Mouse (Mus musculus) adrenal gland (tissue): ENCODE data around the gene Mapk11.

Source experiments
- intact Hi-C: fragments of 180-260 bp; cut with DNase I; formaldehyde crosslinking; loops from one replicate; pipeline ENCODE4 v1.15.1; 2025

Mapk11 gene

DNA sequence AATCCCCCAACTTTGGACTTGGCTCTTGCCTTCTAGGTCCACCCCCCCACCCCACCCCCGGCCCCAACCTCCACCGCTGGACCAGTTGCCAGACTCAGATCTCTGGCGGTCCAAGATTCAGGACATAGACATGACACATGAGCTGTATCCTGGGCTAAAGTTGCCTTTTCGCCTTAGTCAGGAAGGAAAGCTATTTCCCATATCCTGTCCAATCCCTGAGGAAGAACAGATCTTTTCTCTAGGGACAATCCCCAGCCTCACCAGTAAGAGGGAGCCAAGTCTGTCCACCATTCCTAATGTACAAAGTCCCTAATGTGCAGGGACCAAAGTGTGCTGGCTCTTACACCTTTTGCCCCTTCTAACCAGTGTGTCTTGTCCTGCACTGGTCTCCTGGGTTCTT is 7.5 kb downstream of the Mapk11 start:
- intact Hi-C loops = no loop called here

DNA sequence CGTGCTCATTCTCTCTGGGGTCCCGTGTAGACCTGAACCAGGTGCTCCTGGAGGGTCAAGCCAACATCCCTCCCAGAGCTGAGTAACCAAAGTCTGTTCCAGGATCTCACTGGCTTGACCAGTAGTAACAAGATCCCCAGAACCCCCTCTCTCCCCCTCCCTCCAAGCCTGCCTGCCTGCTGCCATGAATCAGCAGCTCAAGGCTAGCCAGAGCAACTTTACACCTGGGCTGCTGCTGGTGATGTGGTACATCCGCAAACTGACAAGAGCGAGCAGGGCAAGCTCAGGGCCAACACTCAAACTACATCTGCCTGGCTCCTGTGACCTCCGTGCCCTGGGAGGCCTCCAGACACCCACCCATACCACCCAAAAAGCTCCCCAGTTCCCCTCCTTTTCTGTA is 8.0 kb downstream of the Mapk11 start:
- intact Hi-C loops = no loop called here

DNA sequence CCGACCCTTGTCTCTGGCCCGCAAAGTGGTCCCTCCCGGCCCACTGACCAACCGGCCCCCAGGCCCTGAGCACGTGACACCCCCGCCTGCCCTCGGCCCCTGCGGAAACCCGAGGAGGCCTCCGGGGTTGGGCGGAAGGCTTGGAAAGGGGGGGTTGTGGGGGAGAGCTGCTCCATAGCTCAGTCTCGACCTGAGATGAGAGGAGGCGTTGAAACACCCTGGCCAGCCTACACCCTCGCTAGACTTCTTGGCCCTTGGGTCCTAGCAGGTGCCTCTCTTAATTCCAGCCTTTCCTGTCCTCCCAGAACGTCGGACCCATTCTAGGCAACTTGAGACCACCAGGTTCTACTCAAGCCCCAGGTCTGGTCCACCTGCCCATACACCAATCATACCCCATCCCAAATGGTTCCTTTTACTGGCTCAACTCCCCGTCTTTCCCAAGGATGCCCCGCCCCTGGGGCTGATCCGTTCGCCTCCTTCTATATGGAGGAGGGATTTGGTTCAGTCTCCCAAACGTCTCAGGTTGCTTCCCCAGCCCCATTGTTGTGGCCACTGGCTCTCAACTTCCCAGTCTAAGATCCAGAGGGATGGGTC is 8.7 kb downstream of the Mapk11 start, which contains the start of gene Mapk12:
TSS of gene Mapk12 (minus strand) at position 45 of the 594 bp plus-strand sequence.
- intact Hi-C loops = no loop called here

DNA sequence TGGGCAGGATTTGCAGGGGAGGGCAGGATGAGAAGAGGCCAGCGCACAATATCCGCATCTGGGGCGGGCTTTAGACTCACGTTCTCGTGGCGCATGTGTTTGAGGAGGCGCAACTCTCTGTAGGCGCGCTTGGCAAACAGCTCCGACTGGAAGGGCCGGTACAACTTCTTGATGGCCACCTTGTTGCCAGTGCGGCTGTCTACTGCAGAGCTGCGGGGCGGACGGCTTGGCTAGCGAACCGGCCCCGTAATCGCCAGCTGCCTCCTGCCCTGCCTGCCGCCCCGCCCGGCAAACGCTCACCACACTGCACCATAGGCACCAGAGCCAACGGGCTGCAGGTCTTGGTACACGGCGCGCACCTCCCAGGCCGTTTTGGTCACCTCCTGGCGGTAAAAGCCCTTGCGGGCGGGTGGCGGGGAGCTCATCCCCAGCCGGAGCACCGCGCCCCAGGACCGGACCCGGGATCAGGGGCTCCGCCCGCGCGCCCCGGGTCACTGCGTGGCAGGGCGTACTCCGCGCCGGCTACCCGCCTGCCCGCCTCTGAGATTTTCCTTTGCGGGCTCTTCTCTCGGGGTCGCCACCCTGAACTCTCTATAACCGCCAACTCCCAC is 9.3 kb downstream of the Mapk11 start:
- intact Hi-C loops = no loop called here

DNA sequence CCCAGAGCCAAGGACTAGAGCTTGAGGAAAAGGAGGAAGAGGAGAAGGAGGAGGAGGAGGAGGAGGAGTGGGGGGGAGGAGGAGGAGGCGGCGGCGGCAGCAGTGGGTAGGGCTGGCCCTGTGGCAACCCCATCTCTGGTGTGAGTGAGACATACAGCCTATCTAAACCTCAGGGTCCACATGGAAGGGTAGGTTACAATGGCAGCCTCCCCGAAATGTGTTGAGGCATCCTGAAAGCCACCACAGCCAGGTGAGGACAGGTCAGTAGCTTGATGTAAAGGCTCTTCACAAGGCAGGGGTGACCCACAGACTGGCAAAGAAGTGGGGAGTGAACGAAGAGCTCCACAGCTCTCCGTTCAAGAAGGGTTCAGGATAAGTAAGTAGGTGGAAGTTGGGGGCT is 10.9 kb downstream of the Mapk11 start:
- intact Hi-C loops = no loop called here

DNA sequence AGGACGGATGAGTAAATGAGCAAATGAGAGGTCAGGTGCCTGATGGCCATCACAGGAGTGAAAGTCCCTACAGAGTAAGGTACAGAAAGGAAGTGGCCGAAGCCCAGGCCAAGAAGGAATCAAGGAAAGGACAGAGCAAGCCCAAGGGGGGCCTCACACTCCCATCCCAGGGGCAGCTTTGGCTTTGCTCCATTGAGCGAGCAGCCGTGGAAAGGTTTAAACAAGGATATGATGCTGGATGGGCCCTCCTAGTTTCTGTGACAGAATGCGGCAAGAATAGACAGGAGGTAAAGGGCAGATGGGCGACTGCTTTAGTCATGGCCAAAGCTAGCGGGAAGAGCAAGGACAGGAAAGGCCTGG is 11.4 kb downstream of the Mapk11 start:
- intact Hi-C loops = no loop called here

DNA sequence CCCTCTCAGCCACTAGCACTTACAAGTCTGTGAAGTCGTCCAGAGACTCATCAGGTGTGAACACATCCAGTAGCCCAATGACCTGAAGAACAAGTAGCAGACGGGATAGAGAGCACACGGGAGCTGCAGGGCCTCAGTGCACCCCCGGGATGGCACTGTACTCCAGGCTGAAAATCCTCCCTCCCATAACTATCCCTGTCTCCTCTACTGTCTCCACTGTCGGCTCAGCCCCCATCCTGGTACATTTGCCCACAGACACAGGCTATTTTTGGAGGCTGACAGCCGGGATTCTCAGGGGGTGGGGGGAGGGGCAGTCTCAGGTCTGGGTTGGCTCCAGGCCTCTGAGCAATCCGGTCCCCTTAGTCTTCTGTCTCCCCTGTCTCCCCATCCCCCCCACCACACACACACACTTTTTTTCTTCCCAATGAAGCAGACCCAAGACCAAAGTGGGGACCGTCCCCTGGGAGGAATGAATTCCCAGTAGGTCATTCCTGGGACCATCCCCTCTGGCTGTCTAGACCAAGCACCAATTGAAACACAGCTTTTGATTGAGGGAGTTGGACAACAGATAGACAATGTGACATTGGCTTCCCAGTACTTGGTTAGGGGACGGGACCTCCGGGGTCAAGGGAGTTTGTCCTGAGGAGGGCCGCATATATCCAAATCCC is 11.9 kb downstream of the Mapk11 start:
- intact Hi-C loops = no loop called here

DNA sequence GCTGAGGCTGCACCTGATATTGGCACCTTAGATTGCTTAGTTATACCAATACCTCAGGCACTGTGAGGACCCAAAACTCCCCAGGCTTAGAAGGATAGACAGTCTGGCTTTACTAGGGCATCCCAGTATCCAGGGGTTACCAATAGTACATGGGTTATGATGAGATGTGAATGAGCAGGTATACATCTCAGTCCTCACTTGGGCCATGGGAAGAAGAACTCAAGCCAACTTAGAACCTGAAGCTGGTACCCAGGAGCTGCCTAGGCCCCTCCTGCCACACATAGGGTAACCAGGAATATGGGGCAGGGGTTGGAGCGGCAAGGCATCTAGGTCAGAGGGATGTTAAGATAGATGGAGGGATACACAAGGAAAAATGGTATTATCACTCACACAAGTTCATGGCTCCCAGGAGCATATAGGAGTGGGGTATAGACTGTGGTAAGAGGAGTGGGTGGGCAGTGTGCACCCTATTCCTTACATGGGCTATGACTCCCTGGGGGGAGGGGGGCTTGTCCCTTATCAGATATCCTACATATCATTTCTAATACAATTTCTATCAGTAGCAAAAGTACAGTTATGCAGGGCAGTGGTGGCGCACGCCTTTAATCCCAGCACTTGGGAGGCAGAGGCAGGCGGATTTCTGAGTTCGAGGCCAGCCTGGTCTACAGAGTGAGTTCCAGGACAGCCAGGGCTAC is 12.8 kb downstream of the Mapk11 start:
- intact Hi-C loops = no loop called here

DNA sequence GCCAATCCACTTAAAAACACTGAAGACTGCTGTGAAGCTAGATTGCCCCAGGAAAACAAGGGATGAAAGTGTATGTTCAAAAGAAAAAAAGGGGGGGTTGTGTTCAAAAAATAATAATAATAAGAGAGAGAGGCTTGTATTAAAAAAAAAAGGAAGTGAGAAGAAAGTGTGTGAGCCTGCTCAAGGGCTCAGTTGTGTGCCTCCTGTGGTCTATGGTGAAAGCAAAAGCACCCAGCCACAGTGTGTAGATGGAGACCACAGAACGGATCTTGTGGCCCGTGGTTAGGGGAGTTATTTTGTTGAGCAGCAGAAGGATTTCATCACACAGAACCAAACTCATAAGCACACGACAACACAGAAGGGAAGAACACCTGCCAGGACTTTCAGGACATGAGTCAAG is 18.1 kb downstream of the Mapk11 start:
- intact Hi-C loops = no loop called here

DNA sequence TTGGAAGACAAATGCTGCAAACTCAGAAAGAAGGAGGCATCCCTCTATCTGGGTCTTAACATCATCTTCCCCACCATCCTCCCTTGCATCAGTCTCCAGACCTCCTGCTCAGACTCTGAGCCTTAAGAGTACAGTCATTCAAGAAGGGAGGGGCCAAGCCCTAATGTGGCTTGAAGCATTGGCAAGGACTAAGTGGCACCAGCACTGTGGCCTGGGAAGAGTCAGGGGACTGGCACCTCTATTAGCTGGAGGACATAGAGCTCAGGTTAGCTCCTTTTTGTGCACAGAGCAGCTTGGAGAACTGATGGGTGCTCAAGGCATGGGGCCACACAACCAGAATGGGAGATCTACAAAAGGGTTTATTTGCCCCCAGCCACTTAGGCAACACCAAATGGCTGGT is 19.2 kb downstream of the Mapk11 start:
- intact Hi-C loops = no loop called here

DNA sequence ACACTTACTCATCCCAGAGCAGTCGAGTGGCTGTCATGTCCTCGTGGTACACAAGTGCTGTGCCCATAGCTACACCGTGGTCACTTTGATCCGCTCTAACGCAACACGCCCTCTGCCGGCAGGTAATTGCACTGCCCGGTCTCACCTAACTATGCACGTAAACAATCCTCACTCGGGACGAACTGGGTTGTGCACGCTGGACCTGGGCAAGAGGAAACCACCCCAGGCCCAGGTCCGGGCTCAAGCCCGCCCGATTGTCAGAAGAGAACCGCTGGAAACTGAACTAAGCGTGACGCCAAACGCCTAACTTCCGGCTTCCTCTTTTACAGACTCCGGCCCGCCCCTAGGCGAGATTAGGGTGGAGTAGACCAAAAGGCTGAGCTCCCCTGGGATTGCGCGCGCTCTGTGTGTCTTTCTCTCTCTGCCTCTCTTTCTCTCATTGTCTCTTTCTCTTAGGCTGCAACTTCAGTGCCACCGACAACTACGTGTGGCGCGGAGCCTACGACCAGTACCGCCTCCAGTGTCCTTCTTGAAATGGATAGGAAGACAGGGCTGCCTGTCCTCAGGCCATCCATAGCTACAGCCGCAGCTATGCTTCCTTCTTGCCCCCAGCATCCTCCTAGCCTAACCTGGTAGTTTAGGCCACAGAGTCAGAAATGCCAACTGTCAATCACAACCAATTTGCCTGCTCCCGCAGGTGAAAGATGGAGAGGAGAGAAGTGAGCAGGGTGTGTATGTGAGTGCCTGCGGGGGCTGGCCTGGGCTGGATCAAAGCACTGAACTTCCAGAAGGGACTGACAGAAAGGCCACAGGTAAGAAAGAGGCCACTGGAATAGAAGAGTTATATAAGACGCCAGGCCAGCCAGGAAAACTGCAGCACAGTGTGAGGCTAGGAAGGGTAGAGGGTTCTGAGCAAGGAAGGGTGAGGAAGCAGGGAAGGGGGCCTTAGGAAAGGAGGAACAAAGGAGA is 20.8 kb downstream of the Mapk11 start, which contains the start of gene Hdac10:
TSS of gene Hdac10 (minus strand) at position 319 of the 969 bp plus-strand sequence.
- intact Hi-C loops = no loop called here

DNA sequence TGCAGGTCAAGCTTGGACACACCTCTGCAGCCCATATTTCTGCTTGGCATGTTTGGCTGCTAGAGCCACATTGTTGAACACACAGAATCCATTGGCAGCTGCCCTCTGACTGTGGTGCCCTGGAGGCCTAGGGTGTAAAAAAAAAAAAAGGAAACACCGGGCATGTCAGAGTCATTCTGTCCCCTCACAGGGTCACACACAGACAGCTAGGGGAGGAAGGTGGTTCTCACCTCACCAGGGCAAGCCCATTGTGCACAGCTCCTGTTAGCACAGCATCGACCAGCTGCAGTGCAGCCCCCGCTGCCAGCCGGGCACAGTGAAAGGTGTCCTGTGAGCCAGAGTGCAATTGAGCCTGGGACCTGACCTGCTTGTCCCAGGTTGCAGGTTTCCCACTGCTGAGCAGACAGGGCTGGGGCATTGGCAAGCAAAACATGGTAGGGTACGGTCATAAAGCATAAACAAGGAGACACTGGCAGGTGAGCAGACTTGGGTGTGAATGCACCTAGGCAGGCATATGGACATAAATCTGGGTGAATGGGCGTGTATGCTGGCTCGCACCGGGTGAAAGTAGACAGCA is 22.0 kb downstream of the Mapk11 start:
- intact Hi-C loops = no loop called here

DNA sequence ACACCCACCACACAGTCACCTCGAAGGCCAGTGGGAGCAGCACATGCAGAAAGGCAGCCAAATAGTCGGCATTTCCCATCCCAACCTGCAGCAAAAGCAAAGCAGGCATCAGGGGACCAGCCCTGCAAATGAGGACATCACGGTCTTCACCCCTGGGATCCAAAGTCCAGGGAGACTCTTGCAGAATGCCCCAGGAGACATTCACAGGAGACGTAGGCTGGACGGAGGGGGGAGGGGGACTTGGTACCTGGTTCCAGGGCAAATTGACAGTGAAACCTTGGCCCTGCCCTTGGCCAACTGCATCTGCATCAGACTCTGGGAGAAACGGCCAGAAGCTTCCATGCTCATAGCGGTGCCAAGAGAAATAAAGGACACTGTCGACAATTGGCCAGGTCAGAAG is 22.8 kb downstream of the Mapk11 start:
- intact Hi-C loops = no loop called here

DNA sequence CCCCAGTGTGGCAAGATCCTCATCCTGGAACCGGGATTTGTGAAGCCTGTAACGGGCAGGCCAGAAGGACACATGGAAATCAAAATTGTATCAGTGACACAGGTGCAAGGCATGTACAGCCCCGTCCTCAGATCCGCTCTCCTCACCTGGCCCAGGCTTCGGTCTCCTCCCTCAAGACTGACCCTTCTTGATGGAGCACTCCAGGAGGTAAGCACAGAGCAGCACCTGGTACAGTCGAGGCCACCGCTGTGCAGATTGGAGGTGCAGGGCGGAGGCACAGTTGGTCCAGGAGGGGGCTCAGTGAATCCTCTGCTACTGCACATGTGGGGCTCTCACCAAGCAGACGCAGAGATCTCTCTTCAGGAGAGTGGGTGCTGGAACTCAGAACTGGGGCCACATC is 24.1 kb downstream of the Mapk11 start:
- intact Hi-C loops = no loop called here

DNA sequence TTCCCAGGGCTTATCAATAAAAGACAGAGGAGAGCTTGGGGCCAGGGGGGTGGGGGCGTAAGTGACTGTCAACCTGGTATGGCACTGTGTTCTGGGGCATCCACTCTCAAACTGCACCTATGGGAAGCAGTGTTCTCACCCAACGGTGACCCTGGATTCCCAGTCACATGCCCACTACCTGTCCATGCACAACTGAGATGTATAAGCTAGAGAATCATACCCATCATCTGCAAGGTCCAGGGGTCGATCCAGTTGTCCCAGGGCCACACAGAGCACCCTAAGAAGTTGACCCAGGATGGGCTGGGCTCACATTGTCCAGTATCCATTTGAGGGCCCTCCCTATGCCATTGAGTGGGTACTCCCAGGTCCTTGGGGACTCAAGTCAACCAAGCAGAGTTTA is 25.1 kb downstream of the Mapk11 start:
- intact Hi-C loops = loop anchor here (5.0 kb wide), 1 partner anchor 88 kb away; the partner anchor contains the start of gene Ppp6r2

DNA sequence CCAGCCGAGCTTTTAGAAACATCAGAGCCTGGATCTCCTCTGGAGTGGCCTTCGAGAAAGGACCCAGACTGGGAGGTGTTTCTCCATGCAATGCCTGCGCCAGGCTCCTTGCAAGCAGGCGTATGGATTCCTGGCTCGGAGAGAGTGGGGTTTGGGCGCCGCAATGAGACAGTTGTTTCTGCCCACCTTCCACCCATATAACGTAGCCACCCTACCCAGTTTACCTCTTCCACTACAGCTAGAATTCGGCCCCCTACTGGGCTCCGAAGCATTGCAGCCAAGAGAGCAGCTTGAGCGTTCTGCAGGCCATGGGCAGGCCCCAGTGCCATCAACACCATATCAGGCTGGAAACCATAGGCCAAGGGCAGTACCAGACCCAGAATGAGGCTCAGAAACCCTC is 25.8 kb downstream of the Mapk11 start:
- intact Hi-C loops = loop anchor here (5.0 kb wide), 1 partner anchor 89 kb away; the partner anchor contains the start of gene Ppp6r2

DNA sequence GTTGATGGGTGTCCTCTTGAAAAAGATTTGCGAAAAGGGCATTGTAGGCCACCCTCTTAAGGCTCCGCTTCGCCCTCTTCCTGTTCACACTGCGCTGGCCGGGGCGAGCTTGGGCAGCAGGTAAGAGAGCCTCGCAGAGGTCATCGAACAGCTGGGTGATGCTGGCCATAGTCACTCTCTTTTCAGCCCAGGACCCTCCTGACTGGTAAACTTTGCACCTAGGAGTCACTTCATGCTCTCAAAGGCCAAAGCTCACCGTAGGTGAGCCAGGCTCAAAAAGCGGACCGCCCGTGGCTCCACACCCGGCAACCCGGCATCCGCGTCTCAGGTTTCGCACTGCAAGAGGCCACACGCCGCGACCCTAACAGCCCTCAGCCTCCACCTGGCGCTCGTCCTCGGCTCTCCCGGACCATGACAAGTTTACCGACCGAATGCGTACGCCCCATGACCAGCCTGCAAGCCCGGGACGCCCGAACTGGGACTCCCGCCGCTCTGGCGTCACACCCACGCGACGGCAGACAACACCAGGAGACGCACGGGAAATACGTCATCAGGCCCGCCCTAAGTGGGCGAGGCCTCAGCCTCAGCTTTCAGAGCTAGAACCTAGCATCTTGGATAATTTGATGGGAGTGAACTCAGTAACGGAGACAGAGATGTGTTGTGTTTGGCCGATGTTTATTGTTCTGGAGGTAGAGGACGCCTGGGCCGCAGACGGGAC is 26.6 kb downstream of the Mapk11 start, which contains the start of gene Tubgcp6:
TSS of gene Tubgcp6 (minus strand) at position 464 of the 718 bp plus-strand sequence.
- intact Hi-C loops = loop anchor here (5.0 kb wide), 1 partner anchor 89 kb away; the partner anchor contains the start of gene Ppp6r2

DNA sequence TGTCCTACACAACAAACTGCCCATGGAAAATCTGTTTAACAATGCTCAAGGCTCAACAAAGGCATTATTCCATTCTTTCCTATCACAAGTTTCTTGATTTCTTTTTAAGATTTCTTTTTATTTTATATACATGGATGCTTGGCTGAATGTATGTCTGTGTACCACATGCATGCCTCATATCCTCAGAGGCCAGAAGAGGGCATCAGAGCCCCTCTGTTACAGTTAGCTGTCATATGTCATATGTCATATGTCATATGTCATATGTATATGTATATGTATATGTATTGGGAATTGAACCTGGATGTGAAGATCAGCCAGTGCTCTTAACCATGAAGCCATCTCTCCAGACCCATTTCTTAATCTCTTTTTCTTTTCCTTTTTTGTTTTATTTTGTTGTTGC is 31.4 kb downstream of the Mapk11 start:
- intact Hi-C loops = no loop called here

DNA sequence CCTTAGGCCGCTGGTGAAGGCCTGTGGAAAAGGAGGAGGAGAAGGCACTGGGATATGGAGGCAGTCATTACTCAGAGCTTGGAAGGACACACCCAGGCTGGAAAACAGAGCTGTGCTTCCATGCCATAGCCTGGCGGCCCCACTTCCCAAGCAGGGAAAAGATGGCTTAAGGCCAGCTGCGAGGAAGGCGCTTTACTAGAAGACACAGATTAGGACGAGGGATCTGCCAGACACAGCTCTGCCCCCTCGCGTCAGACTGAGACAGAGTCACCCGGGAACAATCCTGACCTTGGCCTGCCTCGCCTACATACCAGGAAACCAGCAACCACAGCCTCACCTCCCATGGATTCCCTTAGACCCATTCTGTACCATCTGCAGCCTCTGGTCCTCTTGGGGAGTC is 39.3 kb downstream of the Mapk11 start:
- intact Hi-C loops = no loop called here

DNA sequence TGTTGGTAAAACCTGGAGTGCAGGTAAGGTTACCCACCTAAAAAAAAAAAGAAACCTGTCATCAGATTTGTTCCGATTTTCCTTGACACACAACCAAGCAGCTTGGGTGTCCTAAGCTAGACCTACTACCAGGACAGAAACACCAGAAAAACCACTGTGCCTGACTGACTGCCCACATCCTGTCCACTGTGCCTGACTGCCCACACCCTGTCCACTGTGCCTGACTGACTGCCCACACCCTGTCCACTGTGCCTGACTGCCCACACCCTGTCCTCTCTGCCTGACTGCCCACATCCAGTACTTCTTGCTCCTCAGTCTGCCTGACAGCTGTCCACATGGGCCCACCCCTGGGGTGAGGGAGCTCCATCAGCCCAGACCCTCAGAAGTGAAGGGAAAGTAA is 42.5 kb downstream of the Mapk11 start:
- intact Hi-C loops = no loop called here
